Mouse (Mus musculus) forebrain, embryonic 14.5 days (tissue): ENCODE results near the gene Meiob. TPM values are rescaled to one million over a fixed set of nuclear protein-coding genes. Genes with fewer than 3 reads are reported as not detected.

Experiments used
- ATAC-seq: fragments of 200-750 bp; cut with Nextera tagmentation; 2 replicates; pipeline ENCODE4 v1.8.0; 2017; ENCODE audit warnings: mild to moderate bottlenecking, moderate library complexity
- DNase-seq: peaks from one replicate; pipeline ENCODE4 v3.0.0-alpha.2; 2015; ENCODE audit warnings: low spot score
- H3K27ac ChIP-seq: fragments of 300-500 bp; sonication (generic); 2 replicates; pipeline ENCODE4 v1.5.1; 2014; ENCODE audit warnings: low read depth, mild to moderate bottlenecking, control low read depth, low read length, moderate library complexity
- H3K27me3 ChIP-seq: fragments of 300-500 bp; sonication (generic); replicated peaks from 2 replicates; pipeline ENCODE4 v1.6.1; 2014; ENCODE audit warnings: low read length, control low read depth, mixed read lengths; ENCODE audit not compliant: control insufficient read depth, insufficient read depth
- H3K36me3 ChIP-seq: fragments of 300-500 bp; sonication (generic); 2 replicates; pipeline ENCODE4 v1.6.1; 2014; ENCODE audit warnings: low read length, control low read depth; ENCODE audit not compliant: control insufficient read depth, insufficient read depth
- H3K4me1 ChIP-seq: fragments of 300-500 bp; sonication (generic); 2 replicates; pipeline ENCODE4 v1.6.1; 2014; ENCODE audit warnings: antibody characterized with exemption, low read length, control low read depth; ENCODE audit not compliant: control insufficient read depth, insufficient read depth
- H3K4me2 ChIP-seq: fragments of 300-500 bp; sonication (generic); 2 replicates; pipeline ENCODE4 v1.6.1; 2014; ENCODE audit warnings: mild to moderate bottlenecking, control low read depth, low read length
- H3K4me3 ChIP-seq: fragments of 300-500 bp; sonication (generic); 2 replicates; pipeline ENCODE4 v1.5.1; 2014; ENCODE audit warnings: low read depth, low read length, control low read depth
- H3K9ac ChIP-seq: fragments of 300-500 bp; sonication (generic); 2 replicates; pipeline ENCODE4 v1.6.1; 2014; ENCODE audit warnings: mild to moderate bottlenecking, low read length, control low read depth, moderate library complexity
- H3K9me3 ChIP-seq: fragments of 300-500 bp; sonication (generic); replicated peaks from 2 replicates; pipeline ENCODE4 v1.6.1; 2016; ENCODE audit warnings: low read length, control low read depth, mixed read lengths; ENCODE audit not compliant: control insufficient read depth
- WGBS: fragments of 180-500 bp; shearing (Covaris S2); extraction: QIAGEN DNeasy Blood & Tissue Kit; methylation state at CpG from one replicate; pipeline ENCODE4 v1.1.7; 2014; 5-methylcytosine and 5-hydroxymethylcytosine counted together
- polyA plus RNA-seq: library from polyadenylated mRNA; unstranded; fragments of >200 nt; fragmentation: Nextera tagmentation; extraction: Ambion mirVana; gene quantifications from 2 replicates; pipeline ENCODE4 v1.2.1, GENCODE M21; 2014

Gene Meiob
- polyA plus RNA-seq, 1 experiment from 2014 or later = not detected

- H3K27ac ChIP-seq = no peak overlapping the region
- ATAC-seq = no peak
- DNase-seq = no peak
- H3K9me3 ChIP-seq = no peaks in the 10 kb centered on the region
- H3K36me3 ChIP-seq = no peaks in the 10 kb centered on the region
- 48% methylated on average over 2 of the region's 2 CpGs for WGBS
- H3K4me1 ChIP-seq = no peaks in the 10 kb centered on the region
- no peaks in the 10 kb centered on the region for H3K27me3 ChIP-seq
- no peak overlapping the region for H3K4me2 ChIP-seq
- H3K9ac ChIP-seq = no peak overlapping the region
- H3K4me3 ChIP-seq = no peak overlapping the region
These were observed 38.5 kb downstream of the Meiob start for GRCm38 (mm10) chr17:24842631-24843030.

GRCm38 (mm10) chr17:24844525-24844924 is 40.4 kb downstream of the Meiob start:
- WGBS = 55% methylated on average over 9 of the region's 9 CpGs
- Histone ChIP-seq H3K9ac (no peak overlapping the region), H3K4me3 (no peak overlapping the region), H3K27me3 (no peaks in the 10 kb centered on the region), H3K27ac (no peak overlapping the region), H3K4me2 (no peak overlapping the region), H3K4me1 (peaks cover 11% of the 10 kb centered on the region), H3K9me3 (no peaks in the 10 kb centered on the region), H3K36me3 (no peaks in the 10 kb centered on the region)
- DNase-seq (no peak), ATAC-seq (no peak)

- H3K36me3 ChIP-seq = no peaks in the 10 kb centered on the region
These were observed 43.3 kb downstream of the Meiob start for GRCm38 (mm10) chr17:24847386-24847785.

GRCm38 (mm10) chr17:24848600-24849031 is 44.5 kb downstream of the Meiob start:
- Histone ChIP-seq H3K36me3 (0 out of 2 replicates have a peak, but pooled peaks cover 2% of the 10 kb centered on the region), H3K4me2 (peak overlapping the region; percentile 94), H3K27ac (no peak overlapping the region), H3K4me1 (peaks cover 18% of the 10 kb centered on the region), H3K4me3 (no peak overlapping the region), H3K9me3 (no peaks in the 10 kb centered on the region), H3K27me3 (no peaks in the 10 kb centered on the region), H3K9ac (no peak overlapping the region)
- DNase-seq (no peak), ATAC-seq (no peak)

More at GRCm38 (mm10) chr17:24847386-24847785, 43.3 kb downstream of the Meiob start:
- Histone ChIP-seq H3K27me3 (no peaks in the 10 kb centered on the region), H3K4me3 (no peak overlapping the region), H3K9me3 (no peaks in the 10 kb centered on the region), H3K4me2 (no peak overlapping the region), H3K4me1 (peaks cover 18% of the 10 kb centered on the region), H3K9ac (no peak overlapping the region), H3K27ac (no peak overlapping the region)
- DNase-seq (no peak), ATAC-seq (no peak)
- WGBS = 96% methylated on average over 1 of the region's 1 CpGs

- Histone ChIP-seq H3K36me3 (0 out of 2 replicates have a peak, but pooled peaks cover 6% of the 10 kb centered on the region), H3K4me2 (peak overlapping the region; percentile 94), H3K27me3 (no peaks in the 10 kb centered on the region), H3K27ac (peak overlapping the region; percentile 83), H3K9me3 (no peaks in the 10 kb centered on the region), H3K4me1 (peaks cover 18% of the 10 kb centered on the region), H3K4me3 (peak overlapping the region; percentile 71), H3K9ac (peak overlapping the region; percentile 80)
- WGBS = 0% methylated on average over 21 of the region's 21 CpGs
- ATAC-seq = no peak
- no peak for DNase-seq
These were observed 45.6 kb downstream of the Meiob start for GRCm38 (mm10) chr17:24849733-24850064.

- Histone ChIP-seq H3K36me3 (peaks cover 9% of the 10 kb centered on the region; the same call in 1 of the 2 replicates), H3K4me3 (peak within 1 kb of the TSS; percentile 71), H3K9ac (peak within 1 kb of the TSS; percentile 80), H3K9me3 (no peaks in the 10 kb centered on the region), H3K27me3 (no peaks in the 10 kb centered on the region), H3K4me2 (peak within 1 kb of the TSS; percentile 94), H3K4me1 (peaks cover 18% of the 10 kb centered on the region), H3K27ac (peak within 1 kb of the TSS; percentile 83)
- peak; percentile 100 for ATAC-seq
- DNase-seq = peak; percentile 99
- WGBS = under 1% methylated on average over 58 of the region's 58 CpGs
These were observed 46.1 kb downstream of the Meiob start, which contains the start of gene Fahd1 for GRCm38 (mm10) chr17:24850065-24850772. TSS of gene Fahd1 (minus strand) at chr17:24850364.

- peak overlapping the region; percentile 79 for H3K9ac ChIP-seq
- DNase-seq = no peak
- WGBS = 1% methylated on average over 18 of the region's 20 CpGs
- H3K4me2 ChIP-seq = peak overlapping the region; percentile 94
- peaks cover 12% of the 10 kb centered on the region; the same call in 1 of the 2 replicates for H3K36me3 ChIP-seq
- no peak overlapping the region for H3K27ac ChIP-seq
- H3K9me3 ChIP-seq = no peaks in the 10 kb centered on the region
- no peaks in the 10 kb centered on the region for H3K27me3 ChIP-seq
- H3K4me3 ChIP-seq = peak overlapping the region; percentile 71
- ATAC-seq = no peak
- H3K4me1 ChIP-seq = peaks cover 18% of the 10 kb centered on the region
These were observed 46.7 kb downstream of the Meiob start for GRCm38 (mm10) chr17:24850773-24851127.

- Histone ChIP-seq H3K27me3 (no peaks in the 10 kb centered on the region), H3K4me2 (peak overlapping the region; percentile 94), H3K9ac (no peak overlapping the region; the same call in 1 of the 2 replicates), H3K4me3 (peak overlapping the region; percentile 71; the same call in 1 of the 2 replicates), H3K4me1 (peaks cover 18% of the 10 kb centered on the region), H3K27ac (no peak overlapping the region), H3K9me3 (no peaks in the 10 kb centered on the region), H3K36me3 (peaks cover 19% of the 10 kb centered on the region; the same call in 1 of the 2 replicates)
- ATAC-seq = no peak
- DNase-seq = no peak
- 80% methylated on average over 10 of the region's 10 CpGs for WGBS
These were observed 47.5 kb downstream of the Meiob start for GRCm38 (mm10) chr17:24851381-24852125.
